Comparison of ENCODE assay signal across 8 mouse cellular contexts in genomic region chr2:116069451-116070225, GRCm38 (mm10). TPM values are rescaled to one million over a fixed set of nuclear protein-coding genes. Genes with fewer than 3 reads are reported as not detected.
A peak's percentile ranks its signal among the peaks of the same experiment; 100 is the strongest.
DNase-seq lines count a peak whose midpoint lies in the region; ATAC-seq and TF ChIP-seq lines count a peak whose summit lies in the region.

No protein-coding gene starts in this region.

- peak overlapping the region; percentile 100 for H3K9ac ChIP-seq in heart, embryonic 13.5 days
- H3K9ac ChIP-seq in embryonic facial prominence, embryonic 11.5 days (replicated peaks; ENCODE audit: low read length): peak overlapping the region; percentile 74
- peak overlapping the region; percentile 97 for H3K9ac ChIP-seq in intestine, embryonic 14.5 days (ENCODE audit: low read length)

- 32% methylated on average over 8 of the region's 8 CpGs for WGBS in heart, embryonic 13.5 days
- WGBS in embryonic facial prominence, embryonic 11.5 days: under 1% methylated on average over 8 of the region's 8 CpGs
- WGBS in intestine, embryonic 14.5 days: 3% methylated on average over 8 of the region's 8 CpGs

- H3K4me3 ChIP-seq in heart, embryonic 13.5 days: peak overlapping the region; percentile 92
- peak overlapping the region; percentile 76 for H3K4me3 ChIP-seq in embryonic facial prominence, embryonic 11.5 days (ENCODE audit: low read depth, low read length)
- peak overlapping the region; percentile 78 for H3K4me3 ChIP-seq in intestine, embryonic 14.5 days (ENCODE audit: low read depth, low read length)
- H3K4me3 ChIP-seq in myocyte: no peak overlapping the region

- no peak for ATAC-seq in heart, embryonic 13.5 days (ENCODE audit: extremely low read depth, insufficient number of reproducible peaks, low FRiP score, low TSS enrichment)
- no peak for ATAC-seq in embryonic facial prominence, embryonic 11.5 days (replicated peaks; ENCODE audit: insufficient number of reproducible peaks, low FRiP score, low TSS enrichment, low read depth)
- no peak for ATAC-seq in intestine, embryonic 14.5 days (replicated peaks; ENCODE audit: low FRiP score, low TSS enrichment, low read depth)
- no peak for ATAC-seq in frontal cortex, adult (ENCODE audit: low TSS enrichment)

- TF ChIP-seq POLR2A in myocyte (IDR thresholded peaks at IDR 0.05; ENCODE audit: insufficient read length, low read depth): no peak

- H3K4me1 ChIP-seq in heart, embryonic 13.5 days: peaks cover 34% of the 10 kb centered on the region
- no peaks in the 10 kb centered on the region for H3K4me1 ChIP-seq in embryonic facial prominence, embryonic 11.5 days (ENCODE audit: control insufficient read depth, insufficient read depth, low read length)
- peaks cover 7% of the 10 kb centered on the region for H3K4me1 ChIP-seq in intestine, embryonic 14.5 days (replicated peaks; ENCODE audit: control insufficient read depth, insufficient read depth, low read length)

- H3K9me3 ChIP-seq in heart, embryonic 13.5 days: no peaks in the 10 kb centered on the region
- H3K9me3 ChIP-seq in embryonic facial prominence, embryonic 11.5 days (replicated peaks; ENCODE audit: control insufficient read depth, low read length): no peaks in the 10 kb centered on the region
- H3K9me3 ChIP-seq in intestine, embryonic 14.5 days (ENCODE audit: control insufficient read depth, low read length): no peaks in the 10 kb centered on the region

- DNase-seq in heart, postnatal 4 days: no peak
- DNase-seq in embryonic facial prominence, embryonic 11.5 days (ENCODE audit: low spot score): peak; percentile 49
- DNase-seq in intestine, embryonic 14.5 days (ENCODE audit: low spot score): peak; percentile 67
- no peak for DNase-seq in cerebellum, adult 8-10 months
- DNase-seq in left cerebral cortex, adult 9 months (ENCODE audit: low spot score in 2 of 2): no peak

- H3K4me2 ChIP-seq in heart, embryonic 13.5 days: peak overlapping the region; percentile 90
- peak overlapping the region; percentile 38 for H3K4me2 ChIP-seq in embryonic facial prominence, embryonic 11.5 days (ENCODE audit: low read depth, low read length)
- H3K4me2 ChIP-seq in intestine, embryonic 14.5 days (ENCODE audit: low read length): peak overlapping the region; percentile 68
- no peak overlapping the region for H3K4me2 ChIP-seq in myocyte (ENCODE audit: low read depth)

- no peak overlapping the region for H3ac ChIP-seq in myocyte (ENCODE audit: control insufficient read depth, insufficient read length)

- peak overlapping the region; percentile 98 for H3K27ac ChIP-seq in heart, embryonic 13.5 days (replicated peaks)
- H3K27ac ChIP-seq in embryonic facial prominence, embryonic 11.5 days (replicated peaks; ENCODE audit: low read depth, low read length): peak overlapping the region; percentile 38; the same call in 1 of the 2 replicates
- peak overlapping the region; percentile 98 for H3K27ac ChIP-seq in intestine, embryonic 14.5 days (ENCODE audit: low read depth)

- no peaks in the 10 kb centered on the region; the same call in 1 of the 2 replicates for H3K27me3 ChIP-seq in heart, embryonic 13.5 days (replicated peaks)
- H3K27me3 ChIP-seq in embryonic facial prominence, embryonic 11.5 days (ENCODE audit: control insufficient read depth, insufficient read depth, low read length): no peaks in the 10 kb centered on the region
- H3K27me3 ChIP-seq in intestine, embryonic 14.5 days (replicated peaks; ENCODE audit: control insufficient read depth, insufficient read depth, low read length): peaks cover 23% of the 10 kb centered on the region; the same call in 1 of the 2 replicates
- H3K27me3 ChIP-seq in myocyte (ENCODE audit: control insufficient read depth, insufficient read depth, insufficient read length): no peaks in the 10 kb centered on the region

- peaks cover 6% of the 10 kb centered on the region for H3K79me2 ChIP-seq in myocyte (ENCODE audit: control insufficient read depth, insufficient read depth)

- H3K36me3 ChIP-seq in heart, embryonic 13.5 days: no peaks in the 10 kb centered on the region
- no peaks in the 10 kb centered on the region for H3K36me3 ChIP-seq in embryonic facial prominence, embryonic 11.5 days (replicated peaks; ENCODE audit: control insufficient read depth, insufficient read depth, low read depth, low read length)
- H3K36me3 ChIP-seq in intestine, embryonic 14.5 days (ENCODE audit: control insufficient read depth, insufficient read depth, low read length): no peaks in the 10 kb centered on the region
- H3K36me3 ChIP-seq in myocyte (ENCODE audit: control insufficient read depth, insufficient read depth): no peaks in the 10 kb centered on the region

TF ChIP-seq in myocyte, 11 proteins besides CTCF, POLR2A, EP300 and RAD21:
- TF ChIP-seq CEBPB (IDR thresholded peaks at IDR 0.05; ENCODE audit: insufficient read depth, poor library complexity, severe bottlenecking) (no peak), REST (IDR thresholded peaks at IDR 0.05; ENCODE audit: insufficient read depth, insufficient read length) (peak; percentile 21)

RNA-seq across cellular contexts. Expression of gene Meis2, which starts 4.0 kb away (rescaled TPM):
- 30.1 and 32.0 TPM in 2 replicates for polyA plus RNA-seq in heart, embryonic 13.5 days (2015; fragmentation: Nextera tagmentation; extraction: Ambion mirVana)
- 10 to 100 TPM; 33.2 to 36.6 TPM for total RNA-seq in heart, postnatal 4 days (2021)
- polyA plus RNA-seq in embryonic facial prominence, embryonic 11.5 days (2014; fragmentation: Nextera tagmentation; extraction: Ambion mirVana): 58.8 and 65.3 TPM in 2 replicates
- 67.3 and 73.2 TPM in 2 replicates for polyA plus RNA-seq in intestine, embryonic 14.5 days (2014; fragmentation: Nextera tagmentation; extraction: Ambion mirVana)
- polyA plus RNA-seq in myocyte (2012; fragmentation: generic; extraction: Trizol): 9.3 TPM

Comparison
In these comparisons a context has a peak if more than half of its experiments do, and no peak if none do; other contexts are left out.
1. H3K27ac ChIP-seq: peak in every context shown above with its lines; median percentile 98 in heart, embryonic 13.5 days; 98 in intestine, embryonic 14.5 days; 38 in embryonic facial prominence, embryonic 11.5 days.
2. DNase-seq: peak in embryonic facial prominence, embryonic 11.5 days (single experiment) and intestine, embryonic 14.5 days (single experiment); none in heart, postnatal 4 days (single experiment), cerebellum, adult 8-10 months (single experiment) and left cerebral cortex, adult 9 months (0 of 2).
3. Peak in every context shown above with its lines, with median percentiles within 50 percentile points of each other: H3K9ac ChIP-seq.